Mouse (Mus musculus): Measurements from ENCODE around the gene Olfr959.

Olfr959 gene

GRCm38 (mm10) chr9:39575469-39575868 is at the start of gene Olfr959:
Gene Olfr959 (minus strand): TSS chr9:39575569.
- no peak for DNase-seq (ENCODE audit: low spot score)

GRCm38 (mm10) chr9:39624711-39625110 is 49.3 kb upstream of the Olfr959 start:
- DNase-seq (ENCODE audit: low spot score) = no peak

GRCm38 (mm10) chr9:39623783-39624182 is 48.4 kb upstream of the Olfr959 start:
- DNase-seq (ENCODE audit: low spot score) = no peak

DNA sequence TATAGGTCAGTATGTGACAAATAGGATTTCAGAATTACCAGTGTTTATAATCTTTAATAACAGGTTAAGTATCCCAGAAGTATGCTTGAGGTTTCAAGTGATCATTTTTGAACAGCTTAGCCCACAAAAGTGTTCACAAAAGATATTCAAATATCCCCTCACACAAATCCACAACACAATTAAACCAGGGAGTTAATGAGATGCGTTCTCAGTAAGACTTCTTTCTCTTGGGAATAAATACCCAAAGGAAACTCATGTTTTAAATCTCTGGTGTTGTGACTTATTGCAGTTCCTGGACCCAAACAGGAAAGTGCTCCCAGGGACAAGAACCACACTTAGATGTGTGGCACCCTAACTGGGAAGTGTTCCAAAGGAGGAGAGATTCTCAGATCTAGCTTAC is 45.7 kb upstream of the Olfr959 start, which contains the start of gene Olfr960:
TSS of gene Olfr960 (plus strand) at position 301 of the 400 bp plus-strand sequence.
- no peak for DNase-seq (ENCODE audit: low spot score)

- no peak for DNase-seq (ENCODE audit: low spot score)
Observed at GRCm38 (mm10) chr9:39611953-39612352, 36.6 kb upstream of the Olfr959 start.

DNA sequence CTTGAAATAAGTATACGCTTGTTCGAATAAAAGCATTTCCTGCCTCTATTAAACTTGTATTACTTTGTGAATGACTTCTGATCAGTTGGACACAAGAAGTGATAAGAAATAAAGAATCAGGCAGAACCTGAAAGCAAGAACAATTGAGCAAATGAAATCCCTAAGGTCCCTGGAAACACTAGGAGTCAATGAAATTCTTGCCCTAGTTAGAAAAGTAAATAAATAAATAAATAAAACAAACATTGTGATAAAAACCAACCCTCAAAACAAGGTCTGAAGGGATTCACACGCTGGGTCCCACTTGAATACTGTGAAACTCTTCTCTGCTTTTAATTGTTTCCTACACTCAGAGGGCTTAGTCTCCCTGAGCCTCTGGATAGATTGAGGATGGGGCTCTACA is 35.0 kb upstream of the Olfr959 start, which contains the start of gene Olfr148:
TSS of gene Olfr148 (plus strand) at position 301 of the 400 bp plus-strand sequence.
- DNase-seq (ENCODE audit: low spot score) = no peak

- DNase-seq (ENCODE audit: low spot score) = no peak
Observed at GRCm38 (mm10) chr9:39608497-39608896, 33.1 kb upstream of the Olfr959 start.

GRCm38 (mm10) chr9:39603999-39604453 is 28.7 kb upstream of the Olfr959 start, which contains the start of gene AW551984:
Gene AW551984 (minus strand): TSS chr9:39604403.
- DNase-seq (ENCODE audit: low spot score) = no peak

- peak; percentile 6 for DNase-seq (ENCODE audit: low spot score)
Observed at GRCm38 (mm10) chr9:39603333-39603845, 28.0 kb upstream of the Olfr959 start.

GRCm38 (mm10) chr9:39602536-39603332 is 27.4 kb upstream of the Olfr959 start:
- no peak for DNase-seq (ENCODE audit: low spot score)

DNA sequence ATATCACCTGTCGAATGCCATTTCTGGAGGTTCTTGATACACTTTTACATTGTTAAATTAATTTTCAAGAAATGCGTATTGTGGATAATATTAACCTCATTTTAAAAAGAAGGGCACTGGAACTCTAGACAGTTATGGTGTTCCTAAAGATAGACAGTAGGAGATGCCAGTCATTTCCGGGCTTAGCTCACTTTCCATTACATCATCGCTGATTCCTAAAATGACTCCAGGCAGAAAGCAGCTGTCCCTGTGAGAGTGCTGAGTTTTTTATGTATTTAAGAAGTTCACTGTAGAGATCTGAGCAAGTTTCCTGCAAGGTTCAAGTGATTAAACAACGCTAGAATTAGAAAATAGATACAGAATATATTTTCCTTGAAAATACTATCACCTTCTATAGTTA is 1.7 kb upstream of the Olfr959 start:
- DNase-seq (ENCODE audit: low spot score) = no peak

DNA sequence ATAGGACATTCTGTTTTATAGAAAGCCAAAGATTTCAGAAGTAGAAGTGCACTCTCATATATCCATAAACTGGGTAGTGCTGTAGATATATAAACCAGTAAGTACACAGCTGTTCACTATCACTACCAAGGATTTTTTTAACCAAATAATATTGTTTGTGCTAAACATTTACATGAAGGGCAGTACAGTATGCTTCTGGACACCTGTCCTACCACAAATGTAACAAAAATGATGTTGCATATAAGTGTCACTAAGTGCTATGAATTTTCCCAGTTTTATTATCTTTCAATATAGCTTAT is 17.1 kb downstream of the Olfr959 start:
- DNase-seq (ENCODE audit: low spot score) = no peak

DNA sequence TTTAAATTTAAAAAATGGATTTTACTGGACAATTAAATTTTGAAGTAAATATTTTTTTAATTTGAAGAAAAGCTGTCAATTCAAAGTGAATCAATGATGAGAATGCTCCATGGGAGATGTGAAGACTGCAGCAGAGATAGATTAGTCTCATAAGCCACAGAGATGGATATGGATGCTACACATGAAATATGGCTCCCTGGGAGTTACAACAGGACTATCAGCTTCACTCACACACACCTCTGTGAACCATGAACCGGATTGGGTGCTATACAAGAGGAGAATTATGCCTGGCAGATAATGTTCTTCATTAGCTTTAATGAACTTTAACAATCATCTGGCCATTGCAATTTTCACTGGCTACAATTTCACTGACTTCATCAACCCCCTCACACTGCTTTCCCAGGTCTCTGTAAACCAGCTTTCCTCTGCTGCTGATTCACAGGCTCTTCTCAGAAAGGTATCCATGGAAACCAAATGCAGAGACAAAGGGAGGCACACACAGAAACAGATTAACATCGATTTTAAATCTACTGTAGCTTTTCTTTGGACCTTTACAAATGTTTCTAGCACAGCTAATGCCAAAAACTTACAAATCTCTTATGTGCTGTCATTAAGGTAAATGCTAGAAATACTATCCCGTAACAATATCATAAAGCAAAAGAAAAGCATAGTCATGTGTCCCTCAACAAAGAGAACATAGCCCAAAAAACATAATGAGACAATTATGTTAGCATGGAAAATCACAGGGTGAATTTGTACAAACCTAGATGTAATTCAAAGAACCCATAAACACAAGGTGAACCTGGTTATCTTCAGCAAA is 17.6 kb downstream of the Olfr959 start:
- no peak for DNase-seq (ENCODE audit: low spot score)

DNA sequence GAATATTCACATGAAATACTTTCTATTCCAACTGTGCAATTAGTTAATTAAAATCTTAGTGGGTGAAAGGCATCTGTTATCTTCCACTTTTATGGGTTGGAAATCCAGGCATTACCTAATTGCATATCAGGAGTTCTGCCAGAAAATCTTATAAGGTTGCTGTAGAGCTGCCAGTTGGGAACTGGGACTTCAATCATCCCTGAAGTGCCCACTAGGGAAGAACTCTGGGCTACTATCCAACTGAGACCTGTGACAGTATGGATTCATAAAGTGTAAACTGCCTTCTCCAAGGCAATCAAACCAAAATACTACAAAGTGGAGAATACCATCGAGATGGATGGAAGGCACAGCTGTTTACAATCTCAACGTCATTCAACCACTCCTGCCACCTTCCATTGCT is 21.4 kb downstream of the Olfr959 start, which contains the start of gene Olfr958:
TSS of gene Olfr958 (minus strand) at position 109 of the 400 bp plus-strand sequence.
- no peak for DNase-seq (ENCODE audit: low spot score)

- DNase-seq (ENCODE audit: low spot score) = no peak
Observed at GRCm38 (mm10) chr9:39550806-39551205, 24.6 kb downstream of the Olfr959 start.

- DNase-seq (ENCODE audit: low spot score) = no peak
Observed at GRCm38 (mm10) chr9:39523616-39524285, 51.6 kb downstream of the Olfr959 start.
